Mouse (Mus musculus): Measurements from ENCODE around the gene Itgb7. TPM values are rescaled to one million over a fixed set of nuclear protein-coding genes. Genes with fewer than 3 reads are reported as not detected.

Itgb7 gene
- polyA plus RNA-seq, 1 experiment from 2014 or later, result 3.5 TPM

DNA sequence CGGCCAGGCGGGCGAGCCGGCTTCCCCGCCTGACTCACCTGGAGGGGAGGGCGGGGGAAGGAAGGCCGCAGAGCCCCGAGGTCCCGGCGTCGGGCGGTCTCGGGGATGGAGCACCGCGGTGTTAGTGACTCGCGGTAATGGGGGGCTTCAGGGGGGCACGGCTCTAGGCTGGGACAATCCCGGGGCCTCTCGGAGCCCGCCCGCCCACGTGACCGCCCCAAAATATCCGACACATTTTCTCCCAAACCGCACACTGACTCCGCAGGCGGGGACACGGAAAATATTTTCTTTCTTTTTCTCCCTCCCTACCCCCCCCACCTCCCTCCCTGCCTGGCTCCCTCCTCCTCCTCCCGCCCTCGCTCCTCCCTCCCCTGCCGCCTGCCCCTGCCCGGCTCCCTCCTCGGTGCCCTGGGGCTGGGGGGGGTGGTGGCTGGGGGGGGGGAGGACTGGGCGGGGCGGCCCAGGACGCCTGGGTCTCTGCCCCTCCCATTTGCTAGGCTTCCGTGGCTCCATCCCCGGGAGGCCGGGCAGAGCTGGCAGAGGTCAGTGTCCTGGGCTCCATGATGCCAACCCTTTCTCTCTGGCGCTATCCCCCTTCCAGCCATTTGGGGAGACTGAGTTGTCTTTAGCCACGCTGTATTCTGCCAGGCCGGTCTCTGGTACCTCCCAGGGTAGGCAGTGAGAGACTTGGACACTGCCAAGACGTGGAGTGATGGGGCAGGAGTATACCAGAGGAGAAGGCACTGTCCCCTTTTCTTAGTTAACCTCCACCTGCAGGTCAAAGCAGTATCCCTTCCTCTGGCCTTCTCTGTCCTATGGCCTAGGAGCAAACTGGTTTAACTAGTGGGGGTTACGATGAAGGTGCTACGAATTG is 25.7 kb upstream of the Itgb7 start, which contains the start of gene Rarg:
Rarg (minus strand) TSS at position 316 of the 874 bp plus-strand sequence.
- no peaks in the 10 kb centered on the region for H3K36me3 ChIP-seq (ENCODE audit: inconsistent target)
- H3K4me3 ChIP-seq (ENCODE audit: inconsistent target), result peak within 1 kb of the TSS; percentile 15; the same call in 1 of the 2 replicates
- H3K79me2 ChIP-seq (ENCODE audit: inconsistent target), result no peaks in the 10 kb centered on the region
- 10% methylated on average over 32 of the region's 46 CpGs for WGBS (ENCODE audit: missing documents)
- H3K27ac ChIP-seq, result no peak within 1 kb of the TSS

DNA sequence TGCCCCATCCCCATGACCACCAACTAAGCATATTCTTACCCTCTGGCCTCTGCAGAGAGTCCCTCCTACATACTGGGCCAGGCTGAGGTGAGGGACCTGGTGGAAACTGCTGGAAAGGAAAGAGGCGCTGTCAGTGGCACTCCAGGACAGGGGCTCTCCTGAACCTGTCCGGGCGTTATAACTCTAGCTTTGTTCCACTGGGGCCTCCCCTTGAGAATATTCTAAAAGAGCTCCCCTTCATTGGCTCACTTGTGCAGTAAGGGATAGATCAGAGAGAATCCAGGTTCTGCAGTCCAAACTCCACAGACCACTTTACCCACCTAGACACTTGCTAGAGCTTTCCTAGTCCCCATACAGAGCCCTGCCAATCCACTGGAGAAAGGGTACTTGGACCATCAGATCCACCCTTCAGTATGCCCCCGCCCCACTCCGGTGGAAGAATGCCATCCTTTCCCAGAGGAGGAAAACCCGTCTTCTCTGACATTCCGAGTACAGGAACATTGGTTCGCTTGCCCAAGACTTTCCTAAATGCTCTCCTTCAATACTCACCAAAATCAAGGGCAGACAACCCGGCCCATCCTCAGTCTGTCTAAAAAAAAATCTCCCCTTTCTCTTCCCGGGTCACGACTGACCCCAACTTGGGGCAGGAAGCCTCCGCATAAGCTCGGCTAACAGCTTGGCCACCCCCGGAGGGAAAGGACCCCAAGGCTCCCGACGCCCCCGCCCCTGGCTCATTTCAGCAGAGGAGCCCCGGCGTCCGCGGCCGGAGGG is 24.9 kb upstream of the Itgb7 start:
- no peak overlapping the region for H3K4me3 ChIP-seq (ENCODE audit: inconsistent target)
- no peak overlapping the region for H3K27ac ChIP-seq
- no peaks in the 10 kb centered on the region for H3K36me3 ChIP-seq (ENCODE audit: inconsistent target)
- H3K79me2 ChIP-seq (ENCODE audit: inconsistent target), result no peaks in the 10 kb centered on the region
- 46% methylated on average over 15 of the region's 22 CpGs for WGBS (ENCODE audit: missing documents)

DNA sequence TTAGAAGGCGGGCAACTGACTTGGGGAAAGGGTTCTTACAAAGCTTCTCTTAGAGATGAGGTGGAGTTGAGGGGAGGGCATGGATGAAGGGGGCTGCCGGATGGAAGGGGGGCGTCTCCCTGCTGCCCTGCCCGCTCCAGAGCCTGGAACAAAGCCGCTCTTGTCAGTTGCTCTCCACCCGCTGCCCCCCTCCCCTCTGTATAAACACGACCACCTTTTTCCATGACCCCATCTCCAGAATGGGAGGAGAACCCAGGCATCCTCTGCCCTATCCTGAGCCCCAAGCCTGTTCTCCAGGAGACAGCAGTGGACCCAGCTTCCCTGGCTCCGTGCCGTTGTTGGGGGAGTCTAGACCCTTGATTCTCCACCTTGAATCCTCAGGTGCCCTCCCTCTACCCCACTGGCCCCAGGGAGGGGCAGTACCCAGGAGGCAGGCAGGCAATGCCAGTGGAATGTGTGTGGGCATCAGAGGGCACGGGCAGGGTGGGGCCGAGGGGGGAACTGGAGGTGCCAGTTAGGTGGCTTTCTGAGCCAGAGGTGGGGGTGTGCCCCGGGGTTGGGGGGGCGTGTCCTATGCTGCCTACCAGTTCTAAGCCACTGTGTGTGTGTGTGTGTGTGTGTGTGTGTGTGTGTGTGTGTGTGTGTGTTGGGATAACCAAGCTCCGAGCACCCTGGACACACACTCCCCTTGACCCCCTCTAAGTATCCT is 24.0 kb upstream of the Itgb7 start:
- Histone ChIP-seq H3K36me3 (ENCODE audit: inconsistent target) (no peaks in the 10 kb centered on the region), H3K79me2 (ENCODE audit: inconsistent target) (no peaks in the 10 kb centered on the region), H3K4me3 (ENCODE audit: inconsistent target) (no peak overlapping the region), H3K27ac (no peak overlapping the region)
- 93% methylated on average over 10 of the region's 14 CpGs for whole genome bisulfite sequencing (ENCODE audit: missing documents)

- Histone ChIP-seq H3K79me2 (ENCODE audit: inconsistent target) (peaks cover 7% of the 10 kb centered on the region), H3K36me3 (ENCODE audit: inconsistent target) (no peaks in the 10 kb centered on the region), H3K4me3 (ENCODE audit: inconsistent target) (no peak overlapping the region), H3K27ac (no peak overlapping the region)
- WGBS (ENCODE audit: missing documents), result 100% methylated on average over 4 of the region's 5 CpGs
Measured at GRCm38 (mm10) chr15:102250521-102250920, 18.8 kb upstream of the Itgb7 start.

- H3K79me2 ChIP-seq (ENCODE audit: inconsistent target), result peaks cover 12% of the 10 kb centered on the region
- H3K36me3 ChIP-seq (ENCODE audit: inconsistent target), result no peaks in the 10 kb centered on the region
- no peak overlapping the region for H3K4me3 ChIP-seq (ENCODE audit: inconsistent target)
- 93% methylated on average over 9 of the region's 9 CpGs for WGBS (ENCODE audit: missing documents)
- no peak overlapping the region for H3K27ac ChIP-seq
Measured at GRCm38 (mm10) chr15:102249967-102250366, 18.2 kb upstream of the Itgb7 start.

DNA sequence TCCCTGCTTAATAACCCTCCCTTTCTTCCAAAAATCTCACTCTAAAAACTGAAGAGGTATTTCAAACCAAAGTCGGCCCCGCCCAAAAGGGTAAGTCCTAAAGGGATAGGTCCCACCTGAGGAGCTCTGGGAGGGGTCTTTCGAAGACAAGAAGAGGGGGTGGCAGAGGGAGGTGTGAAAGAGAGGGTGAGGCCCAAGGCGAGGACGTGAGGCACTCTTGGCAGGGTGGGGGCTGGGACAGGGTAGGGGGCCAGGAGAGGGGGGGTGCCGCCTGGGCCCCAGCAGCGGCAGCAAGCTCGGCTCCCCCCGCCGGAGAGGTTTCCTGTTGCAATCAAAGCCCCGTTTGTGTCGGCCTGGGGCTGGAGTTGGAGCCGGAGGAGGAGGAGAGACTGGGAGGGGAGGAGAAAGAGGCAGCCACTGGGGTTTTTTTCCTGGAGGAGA is 17.5 kb upstream of the Itgb7 start:
- 31% methylated on average over 9 of the region's 13 CpGs for WGBS (ENCODE audit: missing documents)
- no peak overlapping the region for H3K4me3 ChIP-seq (ENCODE audit: inconsistent target)
- H3K27ac ChIP-seq, result no peak overlapping the region
- peaks cover 15% of the 10 kb centered on the region for H3K79me2 ChIP-seq (ENCODE audit: inconsistent target)
- no peaks in the 10 kb centered on the region for H3K36me3 ChIP-seq (ENCODE audit: inconsistent target)

GRCm38 (mm10) chr15:102248812-102249191 is 17.1 kb upstream of the Itgb7 start:
- H3K27ac ChIP-seq, result no peak overlapping the region
- H3K4me3 ChIP-seq (ENCODE audit: inconsistent target), result no peak overlapping the region
- no peaks in the 10 kb centered on the region for H3K36me3 ChIP-seq (ENCODE audit: inconsistent target)
- H3K79me2 ChIP-seq (ENCODE audit: inconsistent target), result peaks cover 15% of the 10 kb centered on the region
- 58% methylated on average over 3 of the region's 3 CpGs for WGBS (ENCODE audit: missing documents)

DNA sequence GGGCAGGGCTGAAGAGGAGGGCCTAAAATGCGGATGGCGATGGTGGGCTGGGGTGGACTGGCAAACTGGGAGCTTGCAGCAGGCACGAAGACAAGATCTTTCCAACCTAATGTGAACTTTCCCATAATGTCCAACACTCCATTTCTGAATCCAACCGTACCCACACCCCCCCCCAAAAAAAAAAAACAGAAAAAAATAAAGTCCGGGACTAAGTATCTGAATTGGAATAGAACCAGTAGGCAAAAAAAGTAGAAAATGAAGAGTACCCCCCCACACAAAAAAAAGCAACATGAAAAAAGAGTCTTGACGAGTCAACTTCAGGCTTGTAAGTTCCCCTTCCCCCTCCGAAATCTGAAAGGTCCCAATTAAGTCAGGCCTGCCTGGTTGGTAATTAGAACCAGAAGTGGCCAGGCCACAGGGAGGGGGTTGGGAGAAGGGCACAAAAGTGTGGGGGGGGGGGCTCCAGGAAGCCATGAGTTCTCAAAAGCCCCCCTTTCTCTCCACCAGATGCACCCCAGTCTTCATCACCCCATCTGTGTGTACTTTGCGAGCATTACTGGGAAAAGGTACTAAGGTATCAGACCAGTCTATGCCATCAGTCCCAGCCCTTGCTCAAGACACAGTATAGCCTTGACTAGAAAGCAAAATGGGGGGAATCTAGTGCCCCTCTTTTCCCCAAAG is 16.5 kb upstream of the Itgb7 start:
- H3K4me3 ChIP-seq (ENCODE audit: inconsistent target), result peak overlapping the region; percentile 28
- H3K79me2 ChIP-seq (ENCODE audit: inconsistent target), result peaks cover 15% of the 10 kb centered on the region
- 0 out of 2 replicates have a peak overlapping the region, but pooled peaks have one; percentile 19 for H3K27ac ChIP-seq
- 26% methylated on average over 8 of the region's 8 CpGs for WGBS (ENCODE audit: missing documents)
- H3K36me3 ChIP-seq (ENCODE audit: inconsistent target), result no peaks in the 10 kb centered on the region

GRCm38 (mm10) chr15:102247252-102248130 is 15.7 kb upstream of the Itgb7 start:
- WGBS (ENCODE audit: missing documents), result under 1% methylated on average over 53 of the region's 65 CpGs
- peak overlapping the region; percentile 79 for H3K27ac ChIP-seq
- H3K36me3 ChIP-seq (ENCODE audit: inconsistent target), result no peaks in the 10 kb centered on the region
- peaks cover 23% of the 10 kb centered on the region for H3K79me2 ChIP-seq (ENCODE audit: inconsistent target)
- peak overlapping the region; percentile 51 for H3K4me3 ChIP-seq (ENCODE audit: inconsistent target)

- WGBS (ENCODE audit: missing documents), result under 1% methylated on average over 31 of the region's 35 CpGs
- Histone ChIP-seq H3K27ac (peak overlapping the region; percentile 69), H3K79me2 (ENCODE audit: inconsistent target) (peaks cover 30% of the 10 kb centered on the region), H3K4me3 (ENCODE audit: inconsistent target) (peak overlapping the region; percentile 50), H3K36me3 (ENCODE audit: inconsistent target) (no peaks in the 10 kb centered on the region)
Measured at GRCm38 (mm10) chr15:102246866-102247251, 15.1 kb upstream of the Itgb7 start.

DNA sequence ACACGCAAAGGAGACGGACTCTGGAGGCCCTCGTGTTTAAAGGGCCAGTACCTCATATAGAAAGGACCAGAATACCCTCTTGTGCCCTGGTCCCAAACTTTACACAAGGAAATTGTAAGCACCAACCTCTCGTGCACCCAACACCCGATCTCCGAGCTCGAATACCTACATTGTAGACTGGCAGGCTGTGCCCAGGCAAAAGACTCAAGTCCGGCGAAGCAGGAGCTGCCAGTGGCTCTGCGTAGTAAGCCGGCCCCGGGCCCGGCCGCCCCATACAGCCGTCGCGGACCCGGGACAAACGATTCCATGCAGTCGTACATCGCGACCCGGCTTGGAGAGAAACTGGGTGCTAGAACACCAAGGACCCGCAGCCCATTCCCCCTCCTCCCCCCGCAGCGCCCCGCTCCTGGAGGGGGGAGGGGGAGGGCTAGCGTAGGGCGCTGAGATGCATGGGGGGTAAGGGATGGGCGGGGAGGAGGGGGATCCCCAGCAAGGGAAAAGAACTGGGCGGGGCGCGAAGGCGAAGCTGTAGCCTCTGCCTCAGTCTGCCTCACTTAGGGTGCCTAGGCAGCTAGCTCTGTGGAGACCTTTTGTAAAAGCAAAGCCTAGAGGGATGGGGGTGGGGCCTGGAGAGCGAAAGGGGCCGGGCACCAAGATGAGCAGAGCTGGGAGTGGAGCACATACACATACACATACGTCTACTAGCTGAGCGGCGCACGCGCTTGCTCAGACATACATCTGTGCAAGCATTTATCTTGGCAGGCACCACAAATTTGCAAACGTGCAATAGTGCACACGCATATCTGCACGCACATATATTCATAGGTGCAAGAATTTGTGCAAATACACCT is 14.4 kb upstream of the Itgb7 start:
- peaks cover 37% of the 10 kb centered on the region for H3K79me2 ChIP-seq (ENCODE audit: inconsistent target)
- peak overlapping the region; percentile 69 for H3K27ac ChIP-seq
- H3K36me3 ChIP-seq (ENCODE audit: inconsistent target), result no peaks in the 10 kb centered on the region
- peak overlapping the region; percentile 50 for H3K4me3 ChIP-seq (ENCODE audit: inconsistent target)
- WGBS (ENCODE audit: missing documents), result 1% methylated on average over 44 of the region's 44 CpGs

DNA sequence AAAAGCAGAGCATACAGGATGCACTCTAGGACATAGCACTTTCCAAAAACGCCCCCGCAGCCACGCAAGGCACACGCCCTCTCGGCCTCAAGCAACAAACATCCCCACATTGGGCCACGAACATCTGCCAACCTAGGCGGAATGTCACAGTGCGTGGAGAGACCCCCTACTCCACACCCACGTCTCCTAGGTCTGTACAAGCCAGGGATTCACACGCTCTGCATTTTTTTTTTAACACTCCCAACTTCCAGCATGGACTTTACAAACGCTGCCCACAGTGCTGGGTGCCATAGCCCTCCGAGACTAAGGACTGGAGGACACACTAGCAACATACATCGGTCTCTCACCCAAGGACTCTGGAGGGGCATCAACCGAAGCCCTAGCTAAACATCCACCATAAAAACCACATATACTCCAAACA is 13.7 kb upstream of the Itgb7 start:
- H3K79me2 ChIP-seq (ENCODE audit: inconsistent target), result peaks cover 37% of the 10 kb centered on the region
- peak overlapping the region; percentile 69 for H3K27ac ChIP-seq
- WGBS (ENCODE audit: missing documents), result 24% methylated on average over 14 of the region's 14 CpGs
- peak overlapping the region; percentile 50 for H3K4me3 ChIP-seq (ENCODE audit: inconsistent target)
- no peaks in the 10 kb centered on the region for H3K36me3 ChIP-seq (ENCODE audit: inconsistent target)

All from macrophage (primary cell).